Mouse (Mus musculus) adrenal gland (tissue): ENCODE measurements at regions not wholly inside any gene's neighbourhood (a gene's known extent, or its start where the extent isn't known, plus 50 kb on each side); places are given as distances from the start of the nearest gene placed in this dataset.
"Not testable (repeated sequence)": the region's sequence is repeated elsewhere in the genome, so short reads cannot be mapped to it uniquely, and the experiment has no call there.

ENCODE experiments used
- intact Hi-C: fragments of 180-260 bp; cut with DNase I; formaldehyde crosslinking; loops from one replicate; pipeline ENCODE4 v1.15.1; 2025

DNA sequence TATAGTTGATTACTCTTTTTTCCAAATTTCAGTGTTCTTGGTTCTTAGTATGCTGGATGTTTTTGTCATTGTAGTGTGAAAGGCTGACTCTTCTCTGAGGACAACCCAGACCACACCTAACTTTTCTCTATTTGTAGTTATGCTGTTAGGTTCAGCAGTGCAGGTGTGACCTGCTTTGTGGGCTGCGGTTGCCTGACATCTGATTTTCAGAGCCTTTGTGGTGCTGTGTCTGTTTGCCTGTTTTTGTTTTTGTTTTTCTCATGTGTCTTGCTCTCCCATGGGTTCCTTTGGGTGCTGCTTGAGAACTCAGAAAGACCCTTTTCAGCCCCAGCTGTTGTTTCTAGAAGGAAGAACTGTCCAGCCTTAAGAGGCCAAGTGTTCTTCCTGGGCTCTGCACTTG lies 52.0 kb upstream of the Trpm1 start:
- intact Hi-C loops, result no loop called here

- intact Hi-C loops, result no loop called here
Observed at GRCm38 (mm10) chr7:64099606-64100005, 54.0 kb upstream of the Trpm1 start.

- intact Hi-C loops, result no loop called here
Observed at GRCm38 (mm10) chr7:64090067-64090466, 63.6 kb upstream of the Trpm1 start.

- intact Hi-C loops, result no loop called here
Observed at GRCm38 (mm10) chr7:64089034-64089433, 64.6 kb upstream of the Trpm1 start.

DNA sequence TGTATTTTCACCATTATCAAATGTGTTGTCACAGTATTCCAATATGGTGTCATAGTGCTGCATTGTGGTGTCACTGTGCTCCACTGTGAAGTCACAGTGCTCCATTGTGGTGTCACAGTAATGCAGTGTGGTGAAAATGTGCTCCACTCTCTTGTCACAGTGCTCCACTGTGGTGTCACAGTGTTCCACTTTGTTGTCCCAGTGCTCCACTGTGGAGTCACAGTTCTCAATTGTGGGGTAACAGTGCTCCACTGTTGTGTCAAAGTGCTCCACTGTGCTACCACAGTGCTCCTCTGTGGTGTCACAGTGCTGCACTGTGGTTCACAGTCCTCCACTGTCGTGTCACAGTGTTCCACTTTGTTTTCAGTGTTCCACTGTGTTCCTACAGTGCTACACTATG lies 69.7 kb upstream of the Trpm1 start:
- intact Hi-C loops, result not testable (repeated sequence)

- intact Hi-C loops, result no loop called here
Observed at GRCm38 (mm10) chr7:64082651-64083050, 71.0 kb upstream of the Trpm1 start.

DNA sequence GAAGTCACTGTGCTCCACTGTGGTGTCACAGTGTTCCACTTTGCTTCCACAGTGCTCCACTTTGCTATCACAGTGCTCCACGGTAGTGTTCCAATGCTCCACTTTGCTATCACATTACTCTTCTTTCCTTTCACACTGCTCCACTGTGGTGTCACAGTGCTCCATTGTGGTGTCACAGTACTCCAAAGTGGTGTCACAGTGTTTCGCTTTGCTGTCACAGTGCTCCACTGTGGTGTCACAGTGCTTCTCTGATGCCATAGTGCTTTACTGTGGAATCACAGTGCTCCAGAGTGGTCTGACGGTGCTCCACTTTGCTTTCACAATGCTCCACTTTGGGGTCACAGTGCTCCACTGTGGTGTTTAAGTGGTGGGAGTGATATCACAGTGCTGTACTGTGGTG lies 71.4 kb upstream of the Trpm1 start:
- intact Hi-C loops, result no loop called here

DNA sequence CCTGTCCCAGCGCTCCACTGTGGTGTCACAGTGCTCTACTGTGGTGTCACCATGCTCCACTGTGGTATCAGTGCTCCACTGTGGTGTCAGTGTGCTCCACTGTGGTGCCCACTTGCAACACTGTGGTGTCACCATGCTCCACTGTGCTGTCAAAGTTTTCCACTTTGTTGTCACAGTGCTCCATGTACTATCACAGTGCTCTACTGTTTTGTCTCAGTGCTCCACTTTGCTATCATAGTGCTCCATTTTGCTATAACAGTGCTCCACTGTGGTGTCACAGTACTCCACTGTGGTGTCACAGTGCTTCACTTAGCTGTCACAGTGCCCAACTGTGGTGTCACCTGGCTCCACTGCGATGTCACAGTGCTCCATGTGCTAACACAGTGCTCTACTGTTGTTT lies 72.0 kb upstream of the Trpm1 start:
- intact Hi-C loops, result no loop called here

GRCm38 (mm10) chr7:64081019-64081418 lies 72.6 kb upstream of the Trpm1 start:
- intact Hi-C loops, result no loop called here

GRCm38 (mm10) chr7:64079301-64079700 lies 74.3 kb upstream of the Trpm1 start:
- intact Hi-C loops, result loop anchor here (5.0 kb wide), 1 partner anchor 327 kb away; no protein-coding TSS in a partner anchor

DNA sequence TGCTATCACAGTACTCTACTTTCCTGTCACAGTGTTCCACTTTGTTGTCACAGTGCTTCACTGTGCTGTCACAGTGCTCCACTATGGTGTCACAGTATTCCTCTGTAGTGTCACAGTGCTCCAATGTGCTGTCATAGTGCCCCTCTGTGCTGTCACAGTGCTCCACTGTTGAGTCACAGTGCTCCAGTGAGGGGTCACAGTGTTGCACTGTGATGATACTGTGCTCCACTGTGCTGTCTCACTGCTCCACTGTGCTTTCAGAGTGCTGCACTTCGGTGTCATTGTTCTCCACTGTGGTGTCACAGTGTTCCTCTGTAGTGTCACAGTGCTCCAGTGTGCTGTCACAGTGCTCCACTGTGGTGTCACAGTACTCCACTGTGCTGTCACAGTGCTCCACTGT lies 75.0 kb upstream of the Trpm1 start:
- intact Hi-C loops, result loop anchor here (5.0 kb wide), 1 partner anchor 326 kb away; no protein-coding TSS in a partner anchor

DNA sequence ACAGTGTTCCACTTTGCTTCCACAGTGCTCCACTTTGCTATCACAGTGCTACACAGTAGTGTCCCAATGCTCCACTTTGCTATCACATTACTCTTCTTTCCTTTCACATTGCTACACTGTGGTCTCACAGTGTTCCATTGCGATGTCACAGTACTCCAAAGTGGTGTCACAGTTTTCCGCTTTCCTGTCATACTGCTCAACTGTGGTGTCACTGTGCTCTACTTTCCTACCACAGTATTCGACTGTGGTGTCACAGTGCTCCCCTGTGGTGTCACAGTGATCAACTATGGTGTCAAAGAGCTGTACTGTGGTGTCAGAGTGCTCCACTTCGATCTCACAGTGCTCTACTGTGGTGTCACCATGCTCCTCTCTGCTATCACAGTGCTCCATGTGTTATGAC lies 76.1 kb upstream of the Trpm1 start:
- intact Hi-C loops, result loop anchor here (5.0 kb wide), 1 partner anchor 325 kb away; no protein-coding TSS in a partner anchor

DNA sequence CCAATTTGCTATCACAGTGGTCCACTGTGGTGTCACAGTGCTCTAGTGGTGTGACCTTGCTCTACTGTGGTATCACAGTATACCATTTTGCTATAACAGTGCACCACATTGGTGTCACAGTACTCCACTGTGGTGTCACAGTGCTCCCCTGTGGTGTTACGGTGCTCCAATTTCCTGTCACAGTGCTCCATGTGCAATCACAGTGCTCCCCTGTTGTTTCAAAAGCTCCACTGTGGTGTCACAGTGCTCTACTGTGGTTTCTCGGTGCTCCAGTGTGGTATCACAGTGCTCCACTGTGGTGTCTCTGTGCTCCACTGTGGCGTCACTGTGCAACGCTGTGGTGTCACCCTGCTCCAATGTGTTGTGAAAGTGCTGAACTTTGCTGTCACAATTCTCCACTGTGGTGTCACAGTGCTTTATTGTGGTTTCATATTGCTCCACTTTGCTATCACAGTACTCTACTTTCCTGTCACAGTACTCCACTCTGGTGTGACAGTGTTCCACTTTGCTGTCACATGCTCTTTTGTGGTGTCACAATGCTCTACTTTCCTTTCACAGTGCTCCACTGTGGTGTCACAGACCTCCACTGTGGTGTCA lies 76.8 kb upstream of the Trpm1 start:
- intact Hi-C loops, result loop anchor here (5.0 kb wide), 1 partner anchor 325 kb away; no protein-coding TSS in a partner anchor

- intact Hi-C loops, result loop anchor here (5.0 kb wide), 1 partner anchor 324 kb away; no protein-coding TSS in a partner anchor
Observed at GRCm38 (mm10) chr7:64075696-64076313, 77.8 kb upstream of the Trpm1 start.

DNA sequence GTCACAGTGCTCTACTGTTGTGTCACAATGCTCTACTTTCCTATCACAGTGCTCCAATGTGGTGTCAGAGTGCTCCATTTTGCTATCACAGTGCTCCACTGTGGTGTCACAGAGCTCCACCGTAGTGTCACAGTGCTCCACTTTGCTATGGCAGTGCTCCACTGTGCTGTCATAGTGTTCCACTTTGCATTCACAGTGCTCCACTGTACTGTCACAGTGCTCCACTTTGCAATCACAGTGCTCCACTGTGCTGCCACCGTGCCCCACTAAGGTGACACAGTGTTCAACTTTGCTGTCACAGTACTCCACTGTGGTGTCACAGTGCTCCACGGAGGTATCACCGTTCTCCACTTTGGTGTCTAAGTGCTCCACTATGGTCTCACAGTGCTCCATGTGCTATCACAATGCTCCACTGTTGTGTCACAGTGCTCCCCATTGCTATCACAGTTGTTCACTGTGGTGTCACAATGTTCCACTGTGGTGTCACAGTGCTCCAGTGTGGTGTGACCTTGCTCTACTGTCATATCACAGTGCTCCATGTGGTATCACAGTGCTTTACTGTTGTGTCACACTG lies 78.9 kb upstream of the Trpm1 start:
- intact Hi-C loops, result loop anchor here (5.0 kb wide), 1 partner anchor 322 kb away; no protein-coding TSS in a partner anchor

GRCm38 (mm10) chr7:64074186-64074585 lies 79.4 kb upstream of the Trpm1 start:
- intact Hi-C loops, result no loop called here

DNA sequence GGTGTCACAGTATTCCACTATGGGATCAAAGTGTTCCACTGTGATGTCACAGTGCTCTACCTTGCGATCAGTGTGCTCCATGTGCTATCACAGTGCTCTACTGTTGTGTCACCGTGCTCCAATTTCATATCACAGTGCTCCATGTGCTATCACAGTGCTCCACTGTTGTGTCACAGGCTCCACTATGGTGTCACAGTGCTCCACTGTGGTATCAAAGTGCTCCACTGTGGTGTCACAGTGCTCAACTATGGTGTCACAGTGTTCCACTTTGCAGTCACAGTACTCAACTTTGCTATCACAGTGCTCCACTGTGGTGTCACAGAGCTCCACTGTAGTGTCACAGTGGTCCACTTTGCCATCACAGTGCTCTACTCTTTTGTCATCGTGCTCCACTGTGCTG lies 79.9 kb upstream of the Trpm1 start:
- intact Hi-C loops, result no loop called here

GRCm38 (mm10) chr7:64070930-64071329 lies 82.7 kb upstream of the Trpm1 start:
- intact Hi-C loops, result no loop called here

DNA sequence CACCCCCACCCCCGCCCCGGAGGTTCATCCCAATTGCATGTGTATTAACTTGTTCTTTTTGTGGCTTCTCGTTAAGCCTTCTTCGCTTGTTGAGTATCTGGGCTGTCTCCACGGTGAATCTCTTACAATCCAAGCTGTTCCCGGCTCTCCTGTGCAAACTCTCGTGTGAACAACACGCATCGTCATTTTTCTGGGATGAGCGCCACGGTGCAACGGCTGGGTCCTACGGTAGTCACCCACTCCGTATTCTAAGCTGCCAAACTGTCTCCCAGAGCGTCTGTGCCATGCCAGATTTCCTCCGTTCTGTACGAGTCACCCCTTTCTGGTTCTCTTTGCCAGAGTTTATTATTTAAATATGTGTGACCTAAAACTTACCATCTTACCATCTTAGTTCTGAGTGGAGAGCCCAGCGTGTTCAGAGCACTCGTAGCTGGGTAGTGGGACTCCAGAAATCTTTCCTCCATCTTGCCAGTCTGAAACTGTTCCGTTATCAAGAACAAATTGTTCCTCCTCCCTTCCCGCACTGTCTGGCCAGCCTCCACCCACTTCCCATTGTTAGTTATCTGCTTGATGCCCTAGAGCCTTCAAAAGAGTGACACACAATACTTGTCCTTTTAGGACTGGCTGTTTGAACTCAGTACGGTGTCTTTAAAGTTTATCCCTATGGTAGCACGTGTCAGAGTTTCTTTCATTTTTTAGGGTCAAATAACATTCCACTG lies 87.9 kb upstream of the Trpm1 start:
- intact Hi-C loops, result loop anchor here (10.0 kb wide), 1 partner anchor 89 kb away; the partner anchor contains the start of gene Trpm1

- intact Hi-C loops, result loop anchor here (10.0 kb wide), 1 partner anchor 90 kb away; the partner anchor contains the start of gene Trpm1
Observed at GRCm38 (mm10) chr7:64064460-64065241, 89.0 kb upstream of the Trpm1 start.

GRCm38 (mm10) chr7:64061170-64061569 lies 92.5 kb upstream of the Trpm1 start:
- intact Hi-C loops, result loop anchor here (10.0 kb wide), 1 partner anchor 94 kb away; the partner anchor contains the start of gene Trpm1
